Mouse (Mus musculus) lung, postnatal 0 days (tissue): ENCODE measurements around the gene Mrpl4. TPM values are rescaled to one million over a fixed set of nuclear protein-coding genes. Genes with fewer than 3 reads are reported as not detected.

Source experiments
- ATAC-seq: fragments of 200-750 bp; cut with Nextera tagmentation; 2 replicates; pipeline ENCODE4 v1.8.0; 2017; ENCODE audit warnings: moderate library complexity
- DNase-seq: peaks from one replicate; pipeline ENCODE4 v3.0.0-alpha.2; 2016; ENCODE audit warnings: low spot score
- H3K27ac ChIP-seq: fragments of 300-500 bp; sonication (generic); 2 replicates; pipeline ENCODE4 v1.5.1; 2014; ENCODE audit warnings: antibody characterized with exemption, mild to moderate bottlenecking, low read length, mixed read lengths
- H3K27me3 ChIP-seq: fragments of 300-500 bp; sonication (generic); replicated peaks from 2 replicates; pipeline ENCODE4 v1.6.1; 2014; ENCODE audit warnings: low read length, mixed read lengths; ENCODE audit not compliant: insufficient read depth
- H3K36me3 ChIP-seq: fragments of 300-500 bp; sonication (generic); 2 replicates; pipeline ENCODE4 v1.6.1; 2014; ENCODE audit warnings: low read length, mixed read lengths; ENCODE audit not compliant: insufficient read depth
- H3K4me1 ChIP-seq: fragments of 300-500 bp; sonication (generic); 2 replicates; pipeline ENCODE4 v1.6.1; 2014; ENCODE audit warnings: antibody characterized with exemption, low read depth, low read length, mixed read lengths; ENCODE audit not compliant: insufficient read depth
- H3K4me2 ChIP-seq: fragments of 300-500 bp; sonication (generic); replicated peaks from 2 replicates; pipeline ENCODE4 v1.6.1; 2014; ENCODE audit warnings: low read depth, mild to moderate bottlenecking, low read length, moderate library complexity, mixed read lengths
- H3K4me3 ChIP-seq: fragments of 300-500 bp; sonication (generic); 2 replicates; pipeline ENCODE4 v1.5.1; 2014; ENCODE audit warnings: low read depth, low read length
- H3K9ac ChIP-seq: fragments of 300-500 bp; sonication (generic); replicated peaks from 2 replicates; pipeline ENCODE4 v1.6.1; 2014; ENCODE audit warnings: low read depth, mild to moderate bottlenecking
- H3K9me3 ChIP-seq: fragments of 300-500 bp; sonication (generic); 2 replicates; pipeline ENCODE4 v1.6.1; 2016; ENCODE audit warnings: low read length, mixed read lengths
- CTCF ChIP-seq: IDR thresholded peaks from 2 replicates; pipeline ENCODE4 v1.5.1; 2016; ENCODE audit warnings: antibody characterized with exemption, mild to moderate bottlenecking
- EP300 ChIP-seq: IDR thresholded peaks from 2 replicates; pipeline ENCODE4 v1.6.1; 2016; ENCODE audit warnings: antibody characterized with exemption, mild to moderate bottlenecking, control low read depth
- WGBS: fragments of 180-500 bp; shearing (Covaris S2); extraction: QIAGEN DNeasy Blood & Tissue Kit; methylation state at CpG from one replicate; pipeline ENCODE4 v1.1.7; 2014; 5-methylcytosine and 5-hydroxymethylcytosine counted together
- polyA plus RNA-seq: library from polyadenylated mRNA; unstranded; fragments of >200 nt; fragmentation: Nextera tagmentation; extraction: Ambion mirVana; gene quantifications from 2 replicates; pipeline ENCODE4 v1.2.1, GENCODE M21; 2015

The Mrpl4 gene
- polyA plus RNA-seq, 1 experiment from 2014 or later = 125 TPM

- TF ChIP-seq CTCF (no peak), EP300 (no peak)
- ATAC-seq (no peak), DNase-seq (no peak)
- 36% methylated on average over 12 of the region's 12 CpGs for WGBS
- Histone ChIP-seq H3K4me2 (peak overlapping the region; percentile 55), H3K27me3 (peaks cover 2% of the 10 kb centered on the region; the same call in 1 of the 2 replicates), H3K36me3 (0 out of 2 replicates have a peak, but pooled peaks cover 5% of the 10 kb centered on the region), H3K27ac (peak overlapping the region; percentile 97), H3K9me3 (no peaks in the 10 kb centered on the region), H3K4me1 (0 out of 2 replicates have a peak, but pooled peaks cover 4% of the 10 kb centered on the region), H3K9ac (peak overlapping the region; percentile 69), H3K4me3 (peak overlapping the region; percentile 38)
Measured at GRCm38 (mm10) chr9:21026849-21027248, 24.3 kb downstream of the Mrpl4 start.

GRCm38 (mm10) chr9:21027774-21028290 is 25.3 kb downstream of the Mrpl4 start:
- H3K4me2 ChIP-seq = peak overlapping the region; percentile 55
- H3K27ac ChIP-seq = no peak overlapping the region
- no peak for TF ChIP-seq CTCF
- TF ChIP-seq EP300 = no peak
- WGBS = 60% methylated on average over 8 of the region's 8 CpGs
- no peaks in the 10 kb centered on the region for H3K9me3 ChIP-seq
- DNase-seq (no peak), ATAC-seq (no peak)
- no peak overlapping the region for H3K9ac ChIP-seq
- H3K36me3 ChIP-seq = 0 out of 2 replicates have a peak, but pooled peaks cover 5% of the 10 kb centered on the region
- H3K4me3 ChIP-seq = peak overlapping the region; percentile 38; the same call in 1 of the 2 replicates
- H3K4me1 ChIP-seq = 0 out of 2 replicates have a peak, but pooled peaks cover 6% of the 10 kb centered on the region
- H3K27me3 ChIP-seq = peaks cover 5% of the 10 kb centered on the region; the same call in 1 of the 2 replicates

GRCm38 (mm10) chr9:21028560-21029110 is 26.1 kb downstream of the Mrpl4 start:
- no peak overlapping the region for H3K9ac ChIP-seq
- 62% methylated on average over 6 of the region's 6 CpGs for WGBS
- TF ChIP-seq EP300 = no peak
- TF ChIP-seq CTCF = no peak
- H3K27me3 ChIP-seq = peaks cover 11% of the 10 kb centered on the region; the same call in 1 of the 2 replicates
- 0 out of 2 replicates have a peak, but pooled peaks cover 5% of the 10 kb centered on the region for H3K36me3 ChIP-seq
- no peak overlapping the region for H3K4me2 ChIP-seq
- no peaks in the 10 kb centered on the region for H3K9me3 ChIP-seq
- H3K4me3 ChIP-seq = no peak overlapping the region
- peaks cover 8% of the 10 kb centered on the region; the same call in 1 of the 2 replicates for H3K4me1 ChIP-seq
- ATAC-seq = no peak
- no peak overlapping the region for H3K27ac ChIP-seq
- DNase-seq = no peak

GRCm38 (mm10) chr9:21029291-21030054 is 26.9 kb downstream of the Mrpl4 start, which contains the start of gene Icam4:
Icam4 (plus strand) TSS chr9:21029373.
- peak within 1 kb of the TSS; percentile 85 for H3K4me2 ChIP-seq
- H3K27ac ChIP-seq = peak within 1 kb of the TSS; percentile 40
- H3K4me1 ChIP-seq = peaks cover 8% of the 10 kb centered on the region; the same call in 1 of the 2 replicates
- 0 out of 2 replicates have a peak, but pooled peaks cover 5% of the 10 kb centered on the region for H3K36me3 ChIP-seq
- TF ChIP-seq EP300 (no peak), CTCF (peak; percentile 93)
- peak; percentile 90 for DNase-seq
- 1% methylated on average over 37 of the region's 37 CpGs for WGBS
- peak within 1 kb of the TSS; percentile 46; the same call in 1 of the 2 replicates for H3K4me3 ChIP-seq
- H3K27me3 ChIP-seq = peaks cover 13% of the 10 kb centered on the region
- no peaks in the 10 kb centered on the region for H3K9me3 ChIP-seq
- H3K9ac ChIP-seq = 0 out of 2 replicates have a peak within 1 kb of the TSS, but pooled peaks have one; percentile 2
- ATAC-seq = peak; percentile 37

- 24% methylated on average over 22 of the region's 22 CpGs for whole genome bisulfite sequencing
- no peak overlapping the region for H3K9ac ChIP-seq
- H3K4me3 ChIP-seq = peak overlapping the region; percentile 46
- H3K36me3 ChIP-seq = 0 out of 2 replicates have a peak, but pooled peaks cover 5% of the 10 kb centered on the region
- ATAC-seq = no peak
- peaks cover 20% of the 10 kb centered on the region for H3K27me3 ChIP-seq
- no peak for TF ChIP-seq CTCF
- TF ChIP-seq EP300 = no peak
- H3K9me3 ChIP-seq = no peaks in the 10 kb centered on the region
- H3K27ac ChIP-seq = peak overlapping the region; percentile 40
- DNase-seq = no peak
- H3K4me1 ChIP-seq = peaks cover 8% of the 10 kb centered on the region; the same call in 1 of the 2 replicates
- peak overlapping the region; percentile 85 for H3K4me2 ChIP-seq
Measured at GRCm38 (mm10) chr9:21030055-21030600, 27.6 kb downstream of the Mrpl4 start.
